ENCODE assay signal across 20 mouse cellular contexts in genomic region chr1:42418233-42418632, GRCm38 (mm10).
"Had no signal": no experiment of that assay in that cellular context is flagged by ENCODE, and none has a peak within 500 bp of the region (broad histone marks: within the 10 kb centered on the region; RNA-seq: fewer than 3 reads in every experiment).

No protein-coding gene starts in this region.

- H3K27ac ChIP-seq: heart, embryonic 10.5 days; hindbrain, embryonic 13.5 days; hindbrain, embryonic 15.5 days; hindbrain, postnatal 0 days; limb, embryonic 13.5 days; limb, embryonic 15.5 days had no signal

- DNase-seq: forebrain, postnatal 0 days; gastrocnemius, postnatal 14 days; gastrocnemius, postnatal 36 days; heart, adult 18-20 months; heart, postnatal 36 days; kidney, adult 18-20 months; kidney, adult 8-10 months; kidney, postnatal 14 days; kidney, postnatal 36 days; layer of hippocampus, adult 9-11 months; layer of hippocampus, postnatal 36 days; left cerebral cortex, postnatal 4 days had no signal

- H3K9me3 ChIP-seq: heart, embryonic 10.5 days; heart, embryonic 12.5 days; hindbrain, embryonic 13.5 days; hindbrain, embryonic 15.5 days; limb, embryonic 13.5 days; limb, embryonic 15.5 days had no signal

- H3K9ac ChIP-seq: forebrain, postnatal 0 days; heart, embryonic 12.5 days; hindbrain, embryonic 13.5 days; hindbrain, embryonic 15.5 days; limb, embryonic 13.5 days; limb, embryonic 15.5 days had no signal

- H3K36me3 ChIP-seq: heart, embryonic 10.5 days; heart, embryonic 12.5 days; hindbrain, embryonic 13.5 days; hindbrain, embryonic 15.5 days; limb, embryonic 13.5 days; limb, embryonic 15.5 days had no signal

- H3K27me3 ChIP-seq: hindbrain, embryonic 13.5 days; hindbrain, embryonic 15.5 days had no signal

- H3K4me1 ChIP-seq: limb, embryonic 15.5 days had no signal

- H3K4me3 ChIP-seq: heart, embryonic 10.5 days; heart, embryonic 12.5 days; hindbrain, embryonic 13.5 days; hindbrain, embryonic 15.5 days; limb, embryonic 13.5 days; limb, embryonic 15.5 days had no signal

- ATAC-seq: forebrain, postnatal 0 days; hindbrain, postnatal 0 days; intestine, embryonic 16.5 days had no signal

- H3K4me2 ChIP-seq: heart, embryonic 12.5 days; hindbrain, embryonic 13.5 days; hindbrain, embryonic 15.5 days; limb, embryonic 13.5 days; limb, embryonic 15.5 days had no signal
